Mouse (Mus musculus): ENCODE measurements at regions not wholly inside any gene's neighbourhood (a gene's known extent, or its start where the extent isn't known, plus 50 kb on each side); places are given as distances from the start of the nearest gene placed in this dataset.

- H3K4me1 ChIP-seq (ENCODE audit: control insufficient read depth in 1 of 2, insufficient read depth in 2 of 2, low read length in 2 of 2) = no peaks in the 10 kb centered on the region
- no peaks in the 10 kb centered on the region for H3K36me3 ChIP-seq (ENCODE audit: control insufficient read depth in 1 of 2, insufficient read depth in 2 of 2, low read length in 2 of 2)
- no peak overlapping the region for H3K27ac ChIP-seq (ENCODE audit: control insufficient read depth, low read depth, low read length)
- H3K79me2 ChIP-seq (ENCODE audit: control insufficient read depth, insufficient read depth, low read length, poor library complexity) = no peaks in the 10 kb centered on the region
- H3K9me3 ChIP-seq (replicated peaks; ENCODE audit: insufficient read depth, low read length) = no peaks in the 10 kb centered on the region
- H3K9ac ChIP-seq (ENCODE audit: control insufficient read depth, low read depth, low read length, poor library complexity, severe bottlenecking) = no peak overlapping the region
- H3K4me3 ChIP-seq (ENCODE audit: control insufficient read depth in 1 of 2, insufficient read depth in 1 of 2, low read depth in 2 of 2, low read length in 2 of 2) = no peak overlapping the region
- TF ChIP-seq CHD2 (IDR thresholded peaks at IDR 0.05; ENCODE audit: low read length) = no peak
- no peak for TF ChIP-seq RAD21 (IDR thresholded peaks at IDR 0.05; ENCODE audit: low read depth, low read length)
- no peak for TF ChIP-seq MAFK (IDR thresholded peaks at IDR 0.05; ENCODE audit: borderline replicate concordance, low read depth, low read length)
- TF ChIP-seq ZC3H11A (IDR thresholded peaks at IDR 0.05; ENCODE audit: low read depth, low read length) = no peak
- H3K27me3 ChIP-seq (ENCODE audit: control insufficient read depth in 1 of 2, insufficient read depth in 2 of 2, low read length in 2 of 2) = no peaks in the 10 kb centered on the region
- DNase-seq (ENCODE audit: low read depth, low spot score) = no peak
These were observed 105.1 kb downstream of the Fam114a2 start for GRCm38 (mm10) chr11:57413271-57413670.

- Histone ChIP-seq H3K27ac (ENCODE audit: control insufficient read depth, low read depth, low read length) (no peak overlapping the region), H3K9me3 (replicated peaks; ENCODE audit: insufficient read depth, low read length) (no peaks in the 10 kb centered on the region), H3K4me3 (ENCODE audit: control insufficient read depth in 1 of 2, insufficient read depth in 1 of 2, low read depth in 2 of 2, low read length in 2 of 2) (no peak overlapping the region), H3K36me3 (ENCODE audit: control insufficient read depth in 1 of 2, insufficient read depth in 2 of 2, low read length in 2 of 2) (no peaks in the 10 kb centered on the region), H3K9ac (ENCODE audit: control insufficient read depth, low read depth, low read length, poor library complexity, severe bottlenecking) (no peak overlapping the region), H3K4me1 (ENCODE audit: control insufficient read depth in 1 of 2, insufficient read depth in 2 of 2, low read length in 2 of 2) (no peaks in the 10 kb centered on the region), H3K79me2 (ENCODE audit: control insufficient read depth, insufficient read depth, low read length, poor library complexity) (no peaks in the 10 kb centered on the region), H3K27me3 (ENCODE audit: control insufficient read depth in 1 of 2, insufficient read depth in 2 of 2, low read length in 2 of 2) (no peaks in the 10 kb centered on the region)
- TF ChIP-seq SIN3A (IDR thresholded peaks at IDR 0.05; ENCODE audit: low read length) (no peak), MYC (IDR thresholded peaks at IDR 0.05; ENCODE audit: low read depth, low read length) (no peak), MAZ (IDR thresholded peaks at IDR 0.05; ENCODE audit: low read depth, low read length) (no peak), TCF12 (IDR thresholded peaks at IDR 0.05; ENCODE audit: low read depth, low read length) (no peak), MYB (IDR thresholded peaks at IDR 0.05; ENCODE audit: low read depth, low read length) (no peak), ZMIZ1 (IDR thresholded peaks at IDR 0.05; ENCODE audit: low read depth, low read length) (no peak), ZC3H11A (IDR thresholded peaks at IDR 0.05; ENCODE audit: low read depth, low read length) (no peak), MAX (IDR thresholded peaks at IDR 0.05; ENCODE audit: low read length) (no peak), TAL1 (IDR thresholded peaks at IDR 0.05; ENCODE audit: low read length) (no peak), CHD1 (IDR thresholded peaks at IDR 0.05; ENCODE audit: low read depth, low read length) (no peak), KAT2A (conservative IDR thresholded peaks at IDR 0.05; ENCODE audit: low read depth, low read length) (no peak), MAFK (IDR thresholded peaks at IDR 0.05; ENCODE audit: borderline replicate concordance, low read depth, low read length) (no peak)
- DNase-seq (ENCODE audit: low read depth, low spot score) = no peak
These were observed 105.7 kb downstream of the Fam114a2 start for GRCm38 (mm10) chr11:57412766-57413165.

DNA sequence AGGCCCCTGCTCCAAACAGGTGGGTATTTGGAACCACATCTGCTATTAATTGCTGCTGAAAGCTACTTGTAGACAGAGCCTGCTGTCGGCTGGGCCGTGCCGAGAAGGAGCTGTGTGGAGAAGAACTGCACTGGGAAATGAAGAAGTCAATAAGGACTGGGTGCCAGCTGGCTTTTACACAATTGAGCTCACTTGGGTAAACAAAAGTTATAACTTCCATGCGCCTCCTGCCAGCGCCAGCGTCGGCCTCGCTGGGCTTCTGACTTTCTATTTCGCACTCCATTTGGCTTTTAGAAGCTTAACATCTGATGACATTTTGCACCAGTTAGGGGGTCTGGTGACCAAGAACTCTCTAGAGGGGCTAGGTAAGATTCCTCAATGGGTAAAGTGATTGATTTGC is 114.2 kb downstream of the Fam114a2 start:
- Histone ChIP-seq H3K27me3 (ENCODE audit: control insufficient read depth in 1 of 2, insufficient read depth in 2 of 2, low read length in 2 of 2) (no peaks in the 10 kb centered on the region), H3K4me1 (ENCODE audit: control insufficient read depth in 1 of 2, insufficient read depth in 2 of 2, low read length in 2 of 2) (no peaks in the 10 kb centered on the region), H3K36me3 (ENCODE audit: control insufficient read depth in 1 of 2, insufficient read depth in 2 of 2, low read length in 2 of 2) (no peaks in the 10 kb centered on the region), H3K27ac (ENCODE audit: control insufficient read depth, low read depth, low read length) (no peak overlapping the region), H3K79me2 (ENCODE audit: control insufficient read depth, insufficient read depth, low read length, poor library complexity) (no peaks in the 10 kb centered on the region), H3K9me3 (replicated peaks; ENCODE audit: insufficient read depth, low read length) (no peaks in the 10 kb centered on the region), H3K4me3 (ENCODE audit: control insufficient read depth in 1 of 2, insufficient read depth in 1 of 2, low read depth in 2 of 2, low read length in 2 of 2) (no peak overlapping the region), H3K9ac (ENCODE audit: control insufficient read depth, low read depth, low read length, poor library complexity, severe bottlenecking) (no peak overlapping the region)
- no peak for DNase-seq (ENCODE audit: low read depth, low spot score)
- TF ChIP-seq TAL1 (IDR thresholded peaks at IDR 0.05; ENCODE audit: low read length) (no peak), NRF1 (IDR thresholded peaks at IDR 0.05; ENCODE audit: insufficient read depth, low read depth, low read length, poor library complexity, severe bottlenecking) (no peak), MAZ (IDR thresholded peaks at IDR 0.05; ENCODE audit: low read depth, low read length) (no peak), RAD21 (IDR thresholded peaks at IDR 0.05; ENCODE audit: low read depth, low read length) (no peak), POLR2A (IDR thresholded peaks at IDR 0.05; ENCODE audit: control insufficient read depth in 1 of 2, insufficient read depth in 1 of 2, low read depth in 1 of 2, low read length in 2 of 2, poor library complexity in 1 of 2) (no peak), NELFE (IDR thresholded peaks at IDR 0.05; ENCODE audit: low read depth, low read length) (no peak), MYC (IDR thresholded peaks at IDR 0.05; ENCODE audit: low read depth, low read length) (no peak), CHD2 (IDR thresholded peaks at IDR 0.05; ENCODE audit: low read length) (no peak)
